Mouse (Mus musculus) adrenal gland (tissue): ENCODE data around the gene Lama4.

ENCODE experiments used
- intact Hi-C: fragments of 180-260 bp; cut with DNase I; formaldehyde crosslinking; loops from one replicate; pipeline ENCODE4 v1.15.1; 2025
- long read RNA-seq, 2 experiments: library from polyadenylated mRNA; unstranded; transcript quantifications; one replicate each; pipeline ENCODE4 v2.0.0; 2020; ENCODE audit warnings: borderline replicate concordance in 1 of 2; ENCODE audit not compliant: insufficient replicate concordance in 1 of 2

Lama4 gene
- long read RNA-seq, experiment 1, partial matches to known transcripts, result 3 of 3 reads
- long read RNA-seq, experiment 1, other reads (novel, unspliced or antisense), result 0 of 3 reads
- long read RNA-seq, experiment 2, partial matches to known transcripts, result 3 of 3 reads
- long read RNA-seq, experiment 2, other reads (novel, unspliced or antisense), result 0 of 3 reads

DNA sequence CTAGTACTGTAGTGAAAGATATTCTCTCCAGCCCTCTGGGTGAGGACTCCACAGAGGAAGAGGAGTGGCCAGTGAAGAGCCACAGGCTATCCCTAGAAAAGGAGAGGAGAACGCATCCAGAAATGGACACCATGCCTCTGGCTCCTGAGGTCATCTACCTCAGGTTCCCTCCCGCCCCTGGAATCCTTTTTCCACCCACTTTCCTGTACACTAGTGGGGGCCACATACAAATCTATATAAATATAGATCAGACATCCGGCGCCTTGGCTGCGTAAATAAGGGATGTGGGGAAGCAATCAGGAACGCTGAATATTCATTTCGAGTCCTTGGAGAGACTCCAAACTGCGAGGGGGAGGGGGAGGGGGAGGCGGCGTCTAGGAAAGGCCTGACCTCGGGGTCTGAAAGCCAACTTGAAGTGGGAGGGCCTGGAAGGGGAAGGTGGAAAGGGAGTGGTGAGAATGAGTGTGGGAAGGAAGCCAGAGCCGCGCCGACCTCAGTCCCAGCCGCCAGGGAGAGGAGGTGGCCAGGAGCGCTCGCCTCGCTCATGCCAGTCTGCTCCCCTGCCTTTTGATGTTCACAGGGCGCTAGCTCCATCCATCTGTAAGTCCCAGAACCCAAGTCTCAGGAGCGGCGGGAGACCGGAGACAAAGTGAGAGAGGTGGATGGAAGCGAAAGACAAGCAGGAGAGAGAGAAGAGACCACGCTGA lies at the start of gene Lama4:
Gene Lama4, plus strand, starts transcription at position 441 of the 707 bp plus-strand sequence.
- intact Hi-C loops, result loop anchor here (5.0 kb wide), 1 partner anchor 83 kb away; no protein-coding TSS in a partner anchor

DNA sequence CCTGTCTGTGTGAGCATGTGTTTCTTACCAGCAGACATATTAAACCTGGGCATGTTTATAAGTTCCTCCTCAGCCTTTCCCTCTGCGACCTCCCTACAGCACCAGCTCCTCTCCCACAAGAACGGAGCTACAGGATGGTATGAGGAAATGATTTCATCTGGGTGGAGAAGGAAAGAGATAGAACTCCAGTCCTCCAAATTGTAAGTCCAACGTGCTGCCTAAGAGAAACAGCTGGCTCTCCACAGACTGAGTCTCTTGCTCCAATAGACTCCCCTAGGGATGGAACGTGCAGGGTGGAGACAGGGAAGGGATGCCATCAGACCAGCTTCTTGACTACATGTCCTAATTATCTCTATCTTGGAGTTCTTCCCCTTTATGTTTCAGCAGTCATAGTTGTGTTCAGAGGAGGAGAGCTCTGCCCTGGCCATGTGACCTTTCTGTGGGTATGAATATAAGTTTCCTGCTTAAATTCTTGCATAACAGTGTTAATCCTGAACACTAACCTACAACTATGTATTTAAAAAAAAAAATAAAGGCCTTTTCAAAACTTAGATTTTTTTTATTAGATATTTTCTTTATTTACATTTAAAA lies 49.2 kb upstream of the Lama4 start:
- intact Hi-C loops, result no loop called here

DNA sequence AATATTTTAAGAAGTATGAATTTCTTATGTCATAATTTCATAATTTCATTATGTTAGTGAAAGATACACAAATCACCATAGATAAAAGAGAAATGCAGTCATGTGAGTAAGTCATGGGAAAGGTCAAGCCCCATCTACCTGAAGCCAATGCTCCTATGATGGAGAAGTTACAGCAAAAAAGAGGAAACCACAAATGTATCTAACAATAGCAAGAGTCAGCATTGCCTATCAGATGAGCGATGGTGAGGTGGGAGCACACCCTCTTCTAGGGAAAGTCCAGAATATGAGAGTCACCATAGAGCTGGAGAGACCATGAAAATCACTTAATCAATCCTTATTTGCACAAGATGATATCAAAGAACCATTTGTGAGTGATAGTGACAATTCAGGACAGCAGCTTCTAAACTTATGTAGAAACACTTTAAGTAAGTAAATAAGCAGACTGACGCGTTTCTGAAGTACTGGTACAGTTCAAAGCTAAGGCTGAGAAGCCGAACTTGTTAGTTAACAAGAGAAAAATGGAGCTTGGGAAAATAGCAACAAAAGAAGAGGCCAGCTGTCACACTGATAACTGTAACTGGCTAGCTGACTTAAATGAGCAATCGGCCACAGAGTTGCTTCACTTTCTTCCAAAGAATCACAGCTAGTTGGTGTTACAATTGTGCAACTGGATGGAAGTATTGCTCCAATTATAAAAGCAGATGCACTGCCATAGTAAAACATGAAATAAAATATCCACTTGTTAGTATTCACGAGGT lies 36.2 kb upstream of the Lama4 start:
- intact Hi-C loops, result no loop called here

DNA sequence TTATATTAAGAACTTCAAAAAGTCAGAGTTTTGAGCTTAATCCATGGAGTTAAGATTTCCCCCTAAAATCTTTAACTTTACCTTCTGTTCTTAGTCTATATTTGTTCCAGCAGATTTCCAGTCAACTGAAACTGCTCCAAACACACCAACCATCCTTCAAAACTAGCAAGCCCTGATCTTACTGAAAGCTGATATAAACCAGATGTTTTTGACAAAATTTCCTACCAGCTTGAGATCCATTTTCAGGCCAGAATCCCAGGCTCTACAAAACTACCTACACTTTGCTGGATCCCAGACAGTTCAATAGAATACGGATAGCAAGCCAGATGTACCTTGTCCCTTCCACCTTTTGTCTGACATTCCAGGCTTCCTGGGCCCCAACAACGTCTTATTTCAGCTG lies 20.6 kb upstream of the Lama4 start:
- intact Hi-C loops, result no loop called here

DNA sequence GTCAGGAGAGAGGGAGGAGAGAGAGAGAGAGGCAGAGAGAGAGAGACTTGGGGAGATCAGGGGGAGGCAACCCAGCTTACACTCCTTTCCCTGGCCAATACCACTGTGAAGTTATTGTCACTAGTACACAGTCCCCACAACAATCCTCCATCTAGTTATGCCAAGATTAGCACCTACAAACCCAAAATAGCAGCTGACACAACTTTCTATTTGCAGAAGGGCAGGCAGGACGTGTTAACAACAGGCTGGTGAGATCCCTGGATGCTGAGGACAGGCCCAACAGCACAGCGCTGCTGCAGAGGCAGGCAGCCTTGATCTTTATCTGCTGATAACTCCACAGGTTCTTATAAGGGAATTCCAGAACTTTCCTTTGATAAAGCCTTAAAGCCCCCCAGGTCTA lies 3.4 kb upstream of the Lama4 start:
- intact Hi-C loops, result no loop called here

DNA sequence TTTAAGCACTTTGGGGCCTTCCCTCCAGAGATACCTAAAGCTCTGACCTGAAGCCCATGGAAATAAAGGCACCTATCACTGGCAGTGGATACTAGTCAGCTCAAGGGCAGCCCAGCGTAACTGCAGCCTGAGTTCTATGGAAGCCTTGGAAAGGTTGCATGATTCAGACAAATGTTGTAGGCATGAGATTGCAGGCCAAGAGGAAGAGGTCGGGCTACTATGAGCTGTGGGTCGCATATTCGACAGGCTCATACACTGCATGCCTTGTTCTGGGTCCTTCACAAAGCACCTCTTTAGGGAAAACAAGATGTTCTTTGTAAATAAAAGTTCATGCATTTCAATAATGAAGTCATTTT lies 618 bp upstream of the Lama4 start:
- intact Hi-C loops, result loop anchor here (5.0 kb wide), 1 partner anchor 82 kb away; no protein-coding TSS in a partner anchor

DNA sequence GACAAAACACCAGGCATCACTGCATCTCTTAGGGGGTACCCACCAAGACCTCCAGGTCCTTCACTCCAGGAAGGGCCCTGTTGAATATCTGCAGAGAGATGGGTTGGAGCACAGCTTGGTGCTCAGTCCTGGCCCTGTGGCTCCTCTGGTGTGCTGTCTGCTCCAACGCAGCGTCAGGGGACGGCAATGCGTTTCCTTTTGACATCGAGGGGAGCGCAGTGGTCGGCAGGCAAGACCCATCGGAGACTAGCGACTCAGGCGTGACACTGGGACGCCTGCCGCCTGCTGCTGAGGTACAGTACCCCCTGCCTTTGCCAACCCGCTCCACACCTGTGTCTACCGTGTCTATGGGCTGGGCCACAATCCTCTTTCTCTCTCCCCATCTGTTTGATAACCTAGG lies 542 bp downstream of the Lama4 start:
- intact Hi-C loops, result loop anchor here (5.0 kb wide), 1 partner anchor 84 kb away; no protein-coding TSS in a partner anchor

DNA sequence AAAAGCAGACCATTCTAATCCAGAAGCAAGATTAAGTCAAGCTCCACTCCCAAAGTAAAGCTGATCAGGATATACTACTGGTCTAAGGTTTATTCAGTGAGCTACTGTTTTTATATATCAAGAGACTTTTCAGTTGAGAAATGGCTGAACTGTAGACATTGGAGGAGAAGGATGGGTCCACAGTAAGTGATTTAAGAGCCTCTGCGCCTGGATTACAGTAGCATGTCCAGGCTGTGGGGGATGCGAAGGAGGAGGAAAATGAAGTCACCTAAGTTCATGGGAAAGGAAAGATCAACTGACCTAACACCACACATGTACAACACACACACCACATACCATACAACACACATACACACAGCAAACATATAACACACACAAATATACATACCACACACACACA lies 1.3 kb downstream of the Lama4 start:
- intact Hi-C loops, result loop anchor here (5.0 kb wide), 1 partner anchor 84 kb away; no protein-coding TSS in a partner anchor

DNA sequence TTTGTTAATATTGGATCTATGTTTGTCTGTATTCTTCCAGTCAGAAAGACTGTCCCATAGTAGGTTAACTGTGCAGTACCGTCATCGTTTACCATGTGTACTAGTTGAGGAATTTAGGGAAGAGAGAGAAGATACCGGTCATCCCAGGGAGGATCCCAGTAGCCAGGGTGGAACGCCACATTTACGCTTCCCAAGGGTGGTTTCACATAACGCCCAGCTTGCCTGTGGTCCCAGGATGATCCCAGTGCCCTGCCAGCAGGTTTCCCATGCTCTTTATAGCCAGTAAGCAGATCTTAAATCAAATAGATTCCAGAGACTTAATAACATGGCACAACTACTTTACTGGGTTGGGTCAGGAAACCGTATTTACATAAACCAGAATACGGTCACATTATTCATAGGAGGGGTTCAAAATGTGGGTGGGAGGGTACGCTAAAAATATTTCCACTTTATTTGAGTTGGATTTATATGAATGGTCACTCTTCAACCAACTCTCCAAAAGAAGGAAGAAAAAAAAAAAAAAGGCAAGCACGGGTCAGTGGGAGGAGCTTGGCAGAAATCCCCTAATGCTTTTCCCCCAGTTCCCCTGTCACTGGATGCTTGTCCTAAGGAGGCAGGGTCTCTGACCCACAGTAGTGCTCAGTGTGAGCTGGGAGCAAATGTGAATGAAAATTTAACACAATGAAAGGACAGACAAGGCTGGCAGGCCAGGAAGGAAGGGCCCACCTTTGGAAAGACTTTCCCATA lies 3.2 kb downstream of the Lama4 start:
- intact Hi-C loops, result loop anchor here (5.0 kb wide), 1 partner anchor 86 kb away; no protein-coding TSS in a partner anchor

DNA sequence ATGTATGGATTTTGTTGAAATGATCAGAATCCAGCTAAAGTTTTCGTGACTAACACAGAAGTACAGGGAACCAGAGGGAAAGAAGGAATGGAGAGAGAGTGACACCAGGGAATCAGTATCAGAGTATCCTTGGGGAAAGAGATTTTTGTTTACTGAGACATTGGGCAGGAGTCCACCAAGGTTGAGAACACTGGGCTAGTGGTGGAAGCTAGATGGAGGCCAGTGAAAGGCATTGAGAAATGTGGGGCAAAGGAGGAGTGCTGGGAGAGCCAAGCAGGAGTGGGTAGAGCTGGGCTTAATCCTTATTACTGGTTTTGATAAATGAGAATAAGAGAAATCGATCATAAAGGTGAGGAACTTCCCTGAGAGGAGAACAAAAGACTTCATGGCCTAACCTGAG lies 4.2 kb downstream of the Lama4 start:
- intact Hi-C loops, result loop anchor here (5.0 kb wide), 1 partner anchor 87 kb away; no protein-coding TSS in a partner anchor

DNA sequence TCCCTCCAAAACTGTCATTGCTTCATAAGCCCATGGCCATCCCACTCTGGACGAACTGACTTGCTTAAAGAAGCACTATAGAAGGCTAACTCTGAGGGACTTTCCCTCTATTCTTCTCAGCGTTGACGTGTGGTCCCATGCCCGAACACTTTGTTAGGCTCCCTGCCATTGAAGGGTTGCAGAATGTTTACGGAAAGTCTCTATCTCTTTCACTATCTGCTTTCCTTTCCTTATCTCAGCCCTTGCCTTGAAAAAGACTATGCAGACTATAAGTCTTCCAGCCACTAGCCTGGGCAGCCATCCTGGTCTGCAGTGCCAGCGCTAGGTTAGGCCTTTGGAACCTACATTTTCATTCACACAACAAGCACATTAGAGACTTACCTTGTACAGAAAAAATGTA lies 4.7 kb downstream of the Lama4 start:
- intact Hi-C loops, result loop anchor here (5.0 kb wide), 1 partner anchor 88 kb away; no protein-coding TSS in a partner anchor

DNA sequence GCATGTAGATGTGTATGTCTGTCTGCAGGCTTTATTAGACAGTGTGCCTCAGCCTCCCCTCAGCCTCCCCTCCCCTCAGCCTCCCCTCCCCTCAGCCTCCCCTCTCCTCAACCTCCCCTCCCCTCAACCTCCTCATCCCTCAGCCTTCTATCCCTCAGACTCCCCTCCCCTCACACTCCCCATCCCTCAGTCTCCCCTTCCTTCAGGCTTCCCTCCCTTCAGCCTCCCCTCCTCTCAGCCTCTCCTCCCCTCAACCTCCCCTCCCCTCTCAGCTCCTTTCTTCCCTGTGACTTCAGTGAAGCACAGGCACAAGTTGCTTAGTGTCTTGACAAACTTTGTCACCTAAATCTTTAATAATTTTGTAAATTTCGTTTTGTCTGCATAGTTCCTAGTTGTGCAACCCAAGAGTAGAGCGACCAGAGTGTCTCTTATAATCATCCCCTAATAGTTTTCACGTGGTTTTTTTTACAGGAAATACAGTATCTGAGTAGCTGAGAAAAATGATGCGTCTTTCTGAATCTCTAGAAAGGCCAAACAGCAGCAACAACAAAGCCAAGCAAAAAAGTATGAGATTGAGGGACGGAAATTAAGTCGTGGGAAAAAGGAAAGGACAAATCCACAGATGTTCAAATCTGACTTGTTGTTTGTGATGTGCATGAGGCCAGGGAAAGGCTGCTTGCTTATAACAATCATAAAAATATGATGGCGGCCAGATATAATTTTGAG lies 7.1 kb downstream of the Lama4 start:
- intact Hi-C loops, result no loop called here

DNA sequence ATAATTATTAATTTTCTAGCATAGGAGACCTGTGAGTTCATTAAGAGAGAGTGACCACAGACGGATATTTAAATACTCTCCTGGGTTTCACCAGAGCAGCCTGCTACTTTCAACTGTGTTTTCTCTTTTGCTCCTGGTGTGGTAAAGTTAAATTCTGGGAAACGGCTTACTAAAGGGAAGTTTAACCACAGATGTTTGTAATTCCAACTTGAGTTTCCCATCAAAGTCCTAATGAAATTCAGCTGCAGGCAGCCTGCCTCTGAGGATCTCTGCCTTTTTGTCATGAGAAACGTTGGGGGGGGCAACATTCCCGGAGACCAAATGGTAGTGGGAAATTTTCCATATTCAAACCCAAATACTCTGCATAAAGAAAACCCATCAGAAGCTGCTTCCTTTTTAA lies 7.7 kb downstream of the Lama4 start:
- intact Hi-C loops, result no loop called here

DNA sequence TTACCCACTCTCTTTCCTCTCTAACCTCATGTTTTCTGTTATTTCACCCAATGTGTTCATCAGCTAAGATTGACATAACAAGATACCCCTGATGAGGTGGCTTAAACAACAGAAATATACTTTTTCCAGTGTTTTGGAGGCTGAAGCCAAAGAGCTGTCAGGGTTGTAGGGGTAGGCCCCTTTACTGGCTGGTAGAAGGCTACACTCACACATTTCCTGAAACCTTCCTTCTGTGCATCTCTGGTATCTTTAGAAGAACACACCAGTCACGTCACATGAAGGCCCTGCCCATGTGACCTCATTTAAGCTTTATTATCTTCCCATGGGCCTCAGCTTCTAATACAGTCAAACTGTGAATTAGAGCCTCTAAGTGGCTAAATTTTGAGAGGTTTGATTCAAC lies 12.9 kb downstream of the Lama4 start:
- intact Hi-C loops, result no loop called here

DNA sequence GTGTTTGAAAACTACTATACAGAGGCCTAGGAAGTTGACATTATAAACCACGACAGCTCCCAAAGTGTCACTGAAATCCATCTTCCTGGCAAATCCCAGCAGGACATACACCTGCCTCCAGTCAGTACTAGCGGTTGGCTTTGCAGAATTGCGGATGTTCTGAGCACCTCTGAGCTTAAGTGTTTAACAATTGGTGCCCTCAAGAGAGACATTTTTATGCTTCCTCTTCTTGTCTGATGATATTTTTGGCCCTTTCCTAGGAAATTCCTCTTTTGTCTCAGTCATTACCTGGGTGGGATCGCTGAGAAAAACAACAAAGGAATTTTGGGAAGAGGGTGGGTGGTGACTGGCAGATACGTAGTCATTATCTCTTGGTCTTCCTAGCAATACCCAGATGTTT lies 14.4 kb downstream of the Lama4 start:
- intact Hi-C loops, result no loop called here

DNA sequence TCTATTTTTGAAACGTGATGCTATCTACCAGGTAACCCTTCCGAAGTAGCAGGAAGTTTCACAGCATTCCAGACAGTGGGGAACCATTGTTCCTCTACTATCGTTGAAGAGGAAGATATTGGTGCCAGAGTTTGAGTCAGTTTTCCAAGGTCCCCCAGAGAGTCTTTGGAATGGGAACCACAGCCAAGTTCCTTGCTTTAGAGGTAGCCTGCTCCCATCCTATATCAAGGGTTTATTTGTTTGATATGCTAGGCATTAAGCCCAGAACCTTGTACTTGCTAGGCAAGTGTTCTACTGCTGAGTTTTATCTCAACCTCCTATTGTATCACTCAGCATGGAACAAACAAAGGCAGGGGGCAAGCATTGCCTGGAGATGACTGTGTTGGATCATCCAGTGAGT lies 15.7 kb downstream of the Lama4 start:
- intact Hi-C loops, result no loop called here

DNA sequence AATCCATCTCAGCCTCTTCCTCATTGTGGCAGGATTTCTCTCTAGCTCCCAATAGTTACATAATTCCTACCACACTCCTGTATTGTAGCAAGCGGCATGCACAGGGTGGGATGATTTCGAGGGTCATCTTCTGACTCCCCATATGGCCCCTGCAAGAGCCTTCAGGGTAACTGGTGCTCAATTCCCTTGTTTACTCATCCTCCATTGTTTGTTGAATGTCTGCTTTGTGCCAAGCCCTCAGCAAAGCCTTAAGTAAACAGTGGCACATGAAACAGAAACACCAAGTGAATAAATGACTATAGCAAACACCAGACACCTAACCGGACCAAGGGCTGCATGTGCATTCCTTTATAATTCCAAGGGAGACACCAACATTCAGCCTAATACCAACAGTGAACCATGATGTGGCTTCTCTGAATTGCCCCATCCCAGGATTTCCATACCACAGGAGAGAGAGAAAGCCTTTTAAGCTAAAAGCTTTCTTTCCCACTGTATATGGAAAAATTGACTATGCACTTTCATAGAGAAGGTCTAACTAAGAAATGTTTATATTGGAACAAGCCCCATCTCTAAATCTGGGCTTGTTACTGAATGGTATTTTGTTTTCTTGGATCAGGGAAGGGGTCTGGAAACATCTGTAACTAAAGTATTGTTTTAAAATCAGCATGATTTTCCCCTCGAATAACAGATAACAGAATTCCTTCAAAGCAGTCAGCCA lies 19.2 kb downstream of the Lama4 start:
- intact Hi-C loops, result no loop called here

DNA sequence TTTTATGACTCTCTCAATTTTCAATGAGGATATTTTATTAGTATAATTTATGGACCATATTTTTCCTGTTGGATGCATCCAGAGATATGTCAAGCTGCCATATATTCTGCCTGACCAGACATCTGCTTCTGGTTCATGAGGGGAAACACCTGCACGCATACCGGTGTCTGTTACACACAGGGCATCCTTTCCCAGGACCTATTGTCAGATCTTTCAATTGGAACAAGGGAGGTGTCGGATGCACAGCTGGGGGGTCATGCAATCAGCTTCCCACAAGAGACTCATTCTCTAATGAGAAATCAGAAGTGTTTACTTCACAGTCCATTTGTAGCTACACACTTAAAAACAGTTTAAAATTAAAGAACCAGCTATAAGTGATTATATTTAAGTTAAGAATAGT lies 20.7 kb downstream of the Lama4 start:
- intact Hi-C loops, result no loop called here

DNA sequence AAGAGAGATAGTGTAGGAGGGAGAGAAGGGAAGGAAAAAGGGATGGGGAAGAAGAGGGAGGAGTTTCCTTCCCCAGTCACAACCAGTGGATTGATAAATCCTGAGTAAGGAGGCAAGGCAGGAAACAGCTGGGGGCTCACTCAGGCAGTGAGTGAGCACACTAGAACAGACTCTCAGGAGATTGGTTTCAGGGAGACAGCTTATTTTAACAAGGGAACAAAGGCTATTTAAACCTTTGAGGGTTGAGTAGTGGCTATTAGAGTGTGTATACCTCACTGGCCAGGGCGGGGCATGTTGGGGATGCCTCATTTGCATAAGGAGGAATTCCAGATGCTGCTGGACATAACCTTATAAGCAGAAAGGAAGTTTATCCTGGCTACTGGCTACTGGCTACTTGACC lies 27.5 kb downstream of the Lama4 start:
- intact Hi-C loops, result no loop called here
